Mouse (Mus musculus): ENCODE data around the gene Nadsyn1. TPM values are rescaled to one million over a fixed set of nuclear protein-coding genes. Genes with fewer than 3 reads are reported as not detected.

Nadsyn1 gene
- total and polyA plus RNA-seq, 3 experiments: 4.5 to 11.9 (median 10.3) TPM

DNA sequence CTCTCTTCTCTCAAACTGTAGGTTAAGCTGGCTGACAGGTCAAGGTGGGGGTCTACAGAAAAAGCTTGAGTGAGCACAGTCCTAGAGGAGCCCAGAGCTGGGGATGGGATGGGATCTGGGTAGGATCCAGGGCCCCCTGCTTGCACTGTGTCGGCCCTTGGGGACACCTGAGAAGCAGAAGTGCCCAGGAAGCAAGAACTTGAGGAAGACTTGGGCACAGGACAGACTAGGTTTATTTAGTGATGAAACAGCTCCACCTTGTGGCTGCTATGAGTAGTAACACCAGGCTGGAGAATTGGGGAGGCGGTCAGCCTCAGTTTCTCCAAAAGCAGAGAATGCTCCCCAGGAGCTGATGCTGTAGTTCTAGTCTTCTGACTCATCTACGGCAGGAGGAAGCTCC, 58.9 kb downstream of the Nadsyn1 start:
- no peak for ATAC-seq (ENCODE audit: extremely low read depth, insufficient number of reproducible peaks, low FRiP score, poor library complexity, severe bottlenecking)

DNA sequence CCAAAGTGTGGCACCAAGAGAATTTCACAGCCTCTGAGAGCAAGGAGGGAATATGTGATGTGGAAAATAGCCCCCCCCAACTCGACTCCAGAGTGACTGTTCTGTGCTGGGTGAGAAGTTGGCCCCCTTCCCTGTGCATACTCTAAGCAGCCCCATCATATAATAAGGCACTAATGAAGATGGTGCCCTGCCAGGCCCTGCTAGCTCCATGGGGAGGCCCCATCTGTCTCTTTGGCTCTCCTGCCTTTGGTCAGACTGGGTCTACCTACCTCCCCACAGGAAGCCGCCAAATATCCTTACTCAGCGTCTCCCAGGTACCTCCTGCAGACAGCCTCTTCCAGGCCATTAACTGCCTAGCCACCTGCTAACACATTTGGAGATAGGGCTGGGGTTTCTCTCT, 63.7 kb downstream of the Nadsyn1 start:
- Histone ChIP-seq H3K27me3 (ENCODE audit: insufficient read depth, low read length) (peaks cover 29% of the 10 kb centered on the region), H3K36me3 (replicated peaks) (no peaks in the 10 kb centered on the region), H3K4me3 (ENCODE audit: low read depth, low read length) (no peak overlapping the region), H3K9me3 (replicated peaks) (no peaks in the 10 kb centered on the region), H3K4me1 (ENCODE audit: insufficient read depth, low read depth, low read length) (peaks cover 5% of the 10 kb centered on the region; the same call in 1 of the 2 replicates)
- DNase-seq (ENCODE audit: low spot score) (no peak), ATAC-seq (ENCODE audit: extremely low read depth, insufficient number of reproducible peaks, low FRiP score, poor library complexity, severe bottlenecking) (no peak)
- no peak for TF ChIP-seq TAL1 (conservative IDR thresholded peaks at IDR 0.05; ENCODE audit: low read depth, low read length)
- no peak for TF ChIP-seq GATA2 (IDR thresholded peaks at IDR 0.05; ENCODE audit: borderline replicate concordance, low read depth, low read length)
- no peak for TF ChIP-seq POLR2AphosphoS5 (IDR thresholded peaks at IDR 0.05; ENCODE audit: insufficient replicate concordance, low read depth, low read length)
- no peak for TF ChIP-seq GATA1 (IDR thresholded peaks at IDR 0.05; ENCODE audit: borderline replicate concordance, low read length)
- TF ChIP-seq CTCF (IDR thresholded peaks at IDR 0.05; ENCODE audit: low read depth, low read length): no peak

More for the DNA sequence above, 58.9 kb downstream of the Nadsyn1 start:
- no peaks in the 10 kb centered on the region; the same call in 1 of the 2 replicates for H3K4me1 ChIP-seq (ENCODE audit: insufficient read depth, low read depth, low read length)
- peak; percentile 25 for DNase-seq (ENCODE audit: low spot score)
- H3K4me3 ChIP-seq (ENCODE audit: low read depth, low read length): no peak overlapping the region
- H3K27me3 ChIP-seq (ENCODE audit: insufficient read depth, low read length): peaks cover 30% of the 10 kb centered on the region
- no peaks in the 10 kb centered on the region for H3K9me3 ChIP-seq (replicated peaks)
- no peak for TF ChIP-seq GATA2 (IDR thresholded peaks at IDR 0.05; ENCODE audit: borderline replicate concordance, low read depth, low read length)
- TF ChIP-seq GATA1 (IDR thresholded peaks at IDR 0.05; ENCODE audit: borderline replicate concordance, low read length): no peak
- peak; percentile 67 for TF ChIP-seq CTCF (IDR thresholded peaks at IDR 0.05; ENCODE audit: low read depth, low read length)
- TF ChIP-seq POLR2AphosphoS5 (IDR thresholded peaks at IDR 0.05; ENCODE audit: insufficient replicate concordance, low read depth, low read length): no peak
- no peaks in the 10 kb centered on the region for H3K36me3 ChIP-seq (replicated peaks)

DNA sequence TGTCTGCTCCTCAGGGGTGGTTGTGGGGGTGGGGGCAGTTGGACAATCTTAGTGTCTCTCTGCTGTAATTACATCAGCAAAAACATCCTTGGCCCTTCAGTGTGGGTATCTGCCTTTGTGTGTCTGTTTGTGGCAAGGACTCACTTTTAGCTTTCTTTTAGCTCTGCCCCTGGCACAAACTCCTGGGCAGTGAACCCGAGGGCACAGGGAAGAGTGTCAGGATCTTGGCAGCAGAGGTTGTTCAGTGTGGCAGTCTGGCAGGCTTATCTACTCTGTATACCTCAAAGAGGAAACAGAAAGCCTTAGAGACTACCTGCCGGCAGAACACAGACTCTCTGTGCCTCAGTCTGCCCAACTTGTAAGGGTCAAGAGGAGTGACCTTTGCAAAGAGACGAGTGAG, 65.0 kb downstream of the Nadsyn1 start:
- ATAC-seq (ENCODE audit: extremely low read depth, insufficient number of reproducible peaks, low FRiP score, poor library complexity, severe bottlenecking) (no peak), DNase-seq (ENCODE audit: low spot score) (no peak)
- Histone ChIP-seq H3K27me3 (ENCODE audit: insufficient read depth, low read length) (peaks cover 35% of the 10 kb centered on the region), H3K4me3 (ENCODE audit: low read depth, low read length) (no peak overlapping the region), H3K4me1 (ENCODE audit: insufficient read depth, low read depth, low read length) (peaks cover 5% of the 10 kb centered on the region; the same call in 1 of the 2 replicates), H3K9me3 (replicated peaks) (no peaks in the 10 kb centered on the region), H3K36me3 (replicated peaks) (no peaks in the 10 kb centered on the region)
- TF ChIP-seq GATA1 (IDR thresholded peaks at IDR 0.05; ENCODE audit: borderline replicate concordance, low read length): no peak
- no peak for TF ChIP-seq GATA2 (IDR thresholded peaks at IDR 0.05; ENCODE audit: borderline replicate concordance, low read depth, low read length)
- TF ChIP-seq TAL1 (conservative IDR thresholded peaks at IDR 0.05; ENCODE audit: low read depth, low read length): no peak
- no peak for TF ChIP-seq POLR2AphosphoS5 (IDR thresholded peaks at IDR 0.05; ENCODE audit: insufficient replicate concordance, low read depth, low read length)
- no peak for TF ChIP-seq CTCF (IDR thresholded peaks at IDR 0.05; ENCODE audit: low read depth, low read length)

DNA sequence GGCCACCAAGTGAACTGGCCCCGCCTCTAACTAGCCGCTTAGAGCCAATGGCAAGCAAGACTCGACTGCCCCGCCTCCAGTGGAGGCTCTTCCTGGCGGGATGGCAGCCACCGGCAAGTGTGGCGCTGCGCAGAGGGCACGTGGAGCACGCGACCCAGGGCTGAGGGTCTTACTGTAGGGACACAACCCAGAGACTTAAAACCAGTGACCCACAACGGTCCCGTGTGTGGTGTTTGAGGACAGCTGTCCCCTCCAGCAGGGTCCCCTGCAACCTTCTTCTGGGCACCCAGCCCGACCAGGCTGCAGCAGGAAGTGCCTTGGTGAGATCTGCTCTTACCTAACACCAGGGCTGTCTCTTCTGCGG, 65.6 kb downstream of the Nadsyn1 start:
- ATAC-seq (ENCODE audit: extremely low read depth, insufficient number of reproducible peaks, low FRiP score, poor library complexity, severe bottlenecking) (no peak), DNase-seq (ENCODE audit: low spot score) (no peak)
- H3K9me3 ChIP-seq (replicated peaks): no peaks in the 10 kb centered on the region
- no peak for TF ChIP-seq CTCF (IDR thresholded peaks at IDR 0.05; ENCODE audit: low read depth, low read length)
- no peak for TF ChIP-seq POLR2AphosphoS5 (IDR thresholded peaks at IDR 0.05; ENCODE audit: insufficient replicate concordance, low read depth, low read length)
- TF ChIP-seq GATA1 (IDR thresholded peaks at IDR 0.05; ENCODE audit: borderline replicate concordance, low read length): no peak
- no peak for TF ChIP-seq TAL1 (conservative IDR thresholded peaks at IDR 0.05; ENCODE audit: low read depth, low read length)
- no peak for TF ChIP-seq GATA2 (IDR thresholded peaks at IDR 0.05; ENCODE audit: borderline replicate concordance, low read depth, low read length)
- no peak overlapping the region for H3K4me3 ChIP-seq (ENCODE audit: low read depth, low read length)
- peaks cover 5% of the 10 kb centered on the region; the same call in 1 of the 2 replicates for H3K4me1 ChIP-seq (ENCODE audit: insufficient read depth, low read depth, low read length)
- H3K27me3 ChIP-seq (ENCODE audit: insufficient read depth, low read length): peaks cover 37% of the 10 kb centered on the region
- H3K36me3 ChIP-seq (replicated peaks): no peaks in the 10 kb centered on the region

DNA sequence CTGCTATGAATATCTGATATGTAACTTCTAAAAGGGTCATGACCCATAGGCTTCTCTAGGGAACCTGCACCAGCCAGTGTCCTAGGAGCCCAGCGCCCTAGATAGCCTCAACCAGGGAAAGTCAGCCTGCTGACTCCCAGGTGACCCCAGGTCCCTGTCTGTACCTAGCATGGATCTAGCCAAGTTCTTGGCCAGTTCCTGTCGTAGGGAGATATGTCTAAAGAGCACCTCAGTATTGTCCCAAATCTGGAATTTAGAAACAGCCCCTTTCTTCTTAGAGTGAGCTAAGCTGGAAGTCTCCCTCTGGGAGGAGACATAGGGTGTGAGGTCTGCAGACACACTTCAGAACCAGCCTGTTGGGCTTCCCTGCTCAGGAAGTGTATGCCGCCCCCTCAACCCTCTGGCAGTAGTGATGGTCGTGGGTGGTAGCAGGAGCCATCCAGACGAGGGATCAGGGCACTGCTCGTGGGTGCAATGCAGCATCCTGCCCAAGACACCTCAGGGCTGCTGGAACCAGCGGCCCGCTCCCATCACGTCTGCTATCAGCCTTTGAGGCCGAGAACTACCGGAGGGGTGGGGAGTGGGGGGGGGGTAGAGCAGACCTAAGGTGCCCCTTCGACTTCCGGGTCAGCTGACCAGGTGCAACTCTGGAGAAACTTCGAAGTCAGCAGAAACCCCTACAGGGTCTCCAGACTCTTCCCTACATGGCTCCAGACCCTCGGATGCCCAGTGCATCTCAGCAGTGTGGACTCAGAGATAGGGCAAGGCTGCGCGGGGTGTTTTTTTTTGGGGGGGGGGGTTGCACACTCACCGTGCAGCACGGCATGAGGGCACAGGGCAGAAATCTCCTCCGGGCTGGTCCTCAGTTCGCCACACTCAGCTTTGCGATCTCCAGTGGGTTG, 66.3 kb downstream of the Nadsyn1 start, which contains the start of gene Osbpl5:
Osbpl5 (minus strand) TSS at position 861 of the 902 bp plus-strand sequence.
- Histone ChIP-seq H3K4me3 (ENCODE audit: low read depth, low read length) (no peak within 1 kb of the TSS), H3K4me1 (ENCODE audit: insufficient read depth, low read depth, low read length) (peaks cover 5% of the 10 kb centered on the region; the same call in 1 of the 2 replicates), H3K36me3 (replicated peaks) (no peaks in the 10 kb centered on the region), H3K27me3 (ENCODE audit: insufficient read depth, low read length) (peaks cover 40% of the 10 kb centered on the region), H3K9me3 (replicated peaks) (no peaks in the 10 kb centered on the region)
- TF ChIP-seq GATA1 (IDR thresholded peaks at IDR 0.05; ENCODE audit: borderline replicate concordance, low read length): no peak
- no peak for TF ChIP-seq CTCF (IDR thresholded peaks at IDR 0.05; ENCODE audit: low read depth, low read length)
- TF ChIP-seq TAL1 (conservative IDR thresholded peaks at IDR 0.05; ENCODE audit: low read depth, low read length): no peak
- no peak for TF ChIP-seq POLR2AphosphoS5 (IDR thresholded peaks at IDR 0.05; ENCODE audit: insufficient replicate concordance, low read depth, low read length)
- no peak for TF ChIP-seq GATA2 (IDR thresholded peaks at IDR 0.05; ENCODE audit: borderline replicate concordance, low read depth, low read length)
- DNase-seq (ENCODE audit: low spot score) (no peak), ATAC-seq (ENCODE audit: extremely low read depth, insufficient number of reproducible peaks, low FRiP score, poor library complexity, severe bottlenecking) (no peak)

DNA sequence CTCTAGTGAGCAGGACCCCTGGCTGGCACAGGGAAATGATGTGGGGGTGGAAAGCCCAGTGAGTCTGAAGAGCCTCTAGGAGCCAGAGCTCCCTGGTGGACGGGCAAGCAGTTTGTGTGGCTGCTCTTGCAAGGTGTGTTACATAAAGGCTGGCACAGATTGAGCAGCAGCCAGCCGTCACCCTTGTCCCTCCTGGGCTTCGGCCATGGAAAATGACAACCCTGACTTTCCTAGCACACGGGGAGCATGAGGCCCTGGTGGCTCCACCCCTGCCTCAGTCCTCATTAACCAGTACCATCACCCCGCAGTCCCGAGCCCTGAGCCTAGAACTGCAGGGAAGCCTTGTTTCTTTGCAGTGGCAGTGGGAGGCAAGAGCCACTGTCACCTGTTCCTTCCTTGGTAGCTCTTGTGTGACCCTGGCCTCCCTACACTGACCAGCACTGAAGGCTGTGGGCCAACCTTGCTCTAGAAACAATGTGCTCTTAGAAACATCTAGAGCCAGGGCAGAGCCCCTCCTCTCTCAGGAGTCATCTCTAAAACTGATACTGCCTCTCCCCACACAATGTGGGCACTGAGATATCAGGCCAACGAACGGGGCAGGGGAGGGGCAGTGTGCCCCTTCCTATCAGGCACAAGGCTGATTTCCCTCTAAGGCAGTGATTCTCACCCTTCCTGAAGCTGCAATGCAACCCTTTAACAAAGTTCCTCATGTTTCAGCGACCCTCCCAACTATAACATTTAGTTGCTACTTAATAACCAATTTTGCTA, 67.1 kb downstream of the Nadsyn1 start:
- no peak for TF ChIP-seq CTCF (IDR thresholded peaks at IDR 0.05; ENCODE audit: low read depth, low read length)
- TF ChIP-seq TAL1 (conservative IDR thresholded peaks at IDR 0.05; ENCODE audit: low read depth, low read length): no peak
- TF ChIP-seq POLR2AphosphoS5 (IDR thresholded peaks at IDR 0.05; ENCODE audit: insufficient replicate concordance, low read depth, low read length): no peak
- TF ChIP-seq GATA2 (IDR thresholded peaks at IDR 0.05; ENCODE audit: borderline replicate concordance, low read depth, low read length): no peak
- no peak for TF ChIP-seq GATA1 (IDR thresholded peaks at IDR 0.05; ENCODE audit: borderline replicate concordance, low read length)
- no peaks in the 10 kb centered on the region for H3K36me3 ChIP-seq (replicated peaks)
- no peak overlapping the region for H3K4me3 ChIP-seq (ENCODE audit: low read depth, low read length)
- peaks cover 41% of the 10 kb centered on the region for H3K27me3 ChIP-seq (ENCODE audit: insufficient read depth, low read length)
- DNase-seq (ENCODE audit: low spot score) (no peak), ATAC-seq (ENCODE audit: extremely low read depth, insufficient number of reproducible peaks, low FRiP score, poor library complexity, severe bottlenecking) (no peak)
- H3K4me1 ChIP-seq (ENCODE audit: insufficient read depth, low read depth, low read length): peaks cover 5% of the 10 kb centered on the region; the same call in 1 of the 2 replicates
- H3K9me3 ChIP-seq (replicated peaks): no peaks in the 10 kb centered on the region

All from G1E (cell line).